ENCODE assay signal across 21 mouse cellular contexts in genomic region chr3:79555061-79555460, GRCm38 (mm10). TPM values are rescaled to one million over a fixed set of nuclear protein-coding genes. Genes with fewer than 3 reads are reported as not detected.
DNase-seq lines count a peak whose midpoint lies in the region; ATAC-seq and TF ChIP-seq lines count a peak whose summit lies in the region.
"Had no signal": no experiment of that assay in that cellular context is flagged by ENCODE, and none has a peak within 500 bp of the region (broad histone marks: within the 10 kb centered on the region; RNA-seq: fewer than 3 reads in every experiment).

No protein-coding gene starts in this region.

- no peaks in the 10 kb centered on the region for H3K36me3 ChIP-seq in midbrain, embryonic 11.5 days (ENCODE audit: control insufficient read depth, insufficient read depth, low read length)
- no peaks in the 10 kb centered on the region for H3K36me3 ChIP-seq in midbrain, postnatal 0 days (ENCODE audit: insufficient read depth, low read length)
- H3K36me3 ChIP-seq: embryonic facial prominence, embryonic 13.5 days; embryonic facial prominence, embryonic 15.5 days had no signal

- H3K9ac ChIP-seq in midbrain, embryonic 11.5 days (ENCODE audit: low read length): no peak overlapping the region
- no peak overlapping the region for H3K9ac ChIP-seq in midbrain, postnatal 0 days (replicated peaks; ENCODE audit: low read length, poor library complexity, severe bottlenecking)
- H3K9ac ChIP-seq: embryonic facial prominence, embryonic 13.5 days; embryonic facial prominence, embryonic 15.5 days; forebrain, embryonic 12.5 days had no signal

- H3K4me1 ChIP-seq in midbrain, embryonic 11.5 days (ENCODE audit: control insufficient read depth, insufficient read depth, low read length): no peaks in the 10 kb centered on the region
- no peaks in the 10 kb centered on the region for H3K4me1 ChIP-seq in midbrain, postnatal 0 days (ENCODE audit: insufficient read depth, low read length)
- H3K4me1 ChIP-seq: embryonic facial prominence, embryonic 13.5 days; embryonic facial prominence, embryonic 15.5 days; forebrain, embryonic 10.5 days; forebrain, embryonic 12.5 days had no signal

- no peak for TF ChIP-seq CTCF in midbrain, postnatal 0 days (IDR thresholded peaks at IDR 0.05)

- no peak overlapping the region for H3K27ac ChIP-seq in midbrain, embryonic 11.5 days (ENCODE audit: low read depth, low read length)
- no peak overlapping the region for H3K27ac ChIP-seq in midbrain, postnatal 0 days (ENCODE audit: low read depth, low read length)
- H3K27ac ChIP-seq: embryonic facial prominence, embryonic 13.5 days; embryonic facial prominence, embryonic 15.5 days; forebrain, embryonic 10.5 days; forebrain, embryonic 12.5 days had no signal

- H3K4me2 ChIP-seq in midbrain, embryonic 11.5 days: no peak overlapping the region
- H3K4me2 ChIP-seq in midbrain, postnatal 0 days (ENCODE audit: low read depth, low read length, poor library complexity, severe bottlenecking): no peak overlapping the region
- H3K4me2 ChIP-seq: embryonic facial prominence, embryonic 13.5 days; embryonic facial prominence, embryonic 15.5 days; forebrain, embryonic 12.5 days had no signal

- DNase-seq in layer of hippocampus, adult 9-11 months: peak; percentile 43
- DNase-seq in layer of hippocampus, postnatal 25 days (ENCODE audit: extremely low spot score in 1 of 2, low spot score in 1 of 2): no peak
- peak; percentile 41 for DNase-seq in midbrain, embryonic 11.5 days (ENCODE audit: low spot score, missing footprints)
- DNase-seq in midbrain, postnatal 0 days (ENCODE audit: low spot score): no peak
- DNase-seq: adrenal gland, adult 2 months; adrenal gland, postnatal 10 days; adrenal gland, postnatal 25 days; cerebellum, adult 11 months; cerebellum, adult 18-20 months; cerebellum, adult 8-10 months; cerebellum, adult 9-11 months; cerebellum, postnatal 14 days; cerebellum, postnatal 36 days; embryo, embryonic 11 days had no signal

- H3K9me3 ChIP-seq in midbrain, embryonic 11.5 days (ENCODE audit: control insufficient read depth, low read length): no peaks in the 10 kb centered on the region
- no peaks in the 10 kb centered on the region for H3K9me3 ChIP-seq in midbrain, postnatal 0 days (ENCODE audit: low read length)
- H3K9me3 ChIP-seq: embryonic facial prominence, embryonic 13.5 days; embryonic facial prominence, embryonic 15.5 days; forebrain, embryonic 10.5 days; forebrain, embryonic 12.5 days had no signal

- no peaks in the 10 kb centered on the region for H3K27me3 ChIP-seq in midbrain, embryonic 11.5 days (ENCODE audit: control insufficient read depth, insufficient read depth, low read length)
- no peaks in the 10 kb centered on the region for H3K27me3 ChIP-seq in midbrain, postnatal 0 days (ENCODE audit: insufficient read depth, low read length)
- H3K27me3 ChIP-seq: embryonic facial prominence, embryonic 13.5 days; embryonic facial prominence, embryonic 15.5 days; forebrain, embryonic 12.5 days had no signal

- no peak overlapping the region for H3K4me3 ChIP-seq in midbrain, embryonic 11.5 days (ENCODE audit: low read depth, low read length)
- no peak overlapping the region for H3K4me3 ChIP-seq in midbrain, postnatal 0 days (ENCODE audit: low read depth, low read length)
- H3K4me3 ChIP-seq: embryonic facial prominence, embryonic 13.5 days; embryonic facial prominence, embryonic 15.5 days; erythroblast, embryonic 14.5 days; forebrain, embryonic 10.5 days; forebrain, embryonic 12.5 days had no signal

- ATAC-seq in midbrain, embryonic 11.5 days (ENCODE audit: low FRiP score): no peak
- ATAC-seq in midbrain, postnatal 0 days (ENCODE audit: low FRiP score): no peak
- ATAC-seq: forebrain, embryonic 14.5 days; forebrain, embryonic 16.5 days had no signal

- WGBS in midbrain, embryonic 11.5 days: 95% methylated on average over 6 of the region's 6 CpGs
- WGBS in midbrain, postnatal 0 days: 89% methylated on average over 6 of the region's 6 CpGs

RNA-seq across cellular contexts. Expression of gene Fnip2, which starts 12.5 kb away (rescaled TPM):
- total RNA-seq in layer of hippocampus, postnatal 25 days (2021): 10 to 100 TPM; 19.9 to 21.0 TPM
- polyA plus RNA-seq in midbrain, embryonic 11.5 days (2014; fragmentation: Nextera tagmentation; extraction: Ambion mirVana): 4.9 and 5.5 TPM in 2 replicates
- total RNA-seq in midbrain, postnatal 0 days (2014; rRNA removed): 30.3 and 35.7 TPM in 2 replicates
- polyA plus RNA-seq in midbrain, postnatal 0 days (2015; fragmentation: Nextera tagmentation; extraction: Ambion mirVana): 5.2 and 6.9 TPM in 2 replicates

RNA-seq across cellular contexts. Expression of gene Ppid, which starts 36.1 kb away (rescaled TPM):
- total RNA-seq in layer of hippocampus, postnatal 25 days (2021): 10 to 100 TPM; 75.4 to 81.6 TPM
- 207 and 233 TPM in 2 replicates for polyA plus RNA-seq in midbrain, embryonic 11.5 days (2014; fragmentation: Nextera tagmentation; extraction: Ambion mirVana)
- 67.6 and 68.4 TPM in 2 replicates for total RNA-seq in midbrain, postnatal 0 days (2014; rRNA removed)
- polyA plus RNA-seq in midbrain, postnatal 0 days (2015; fragmentation: Nextera tagmentation; extraction: Ambion mirVana): 121 and 123 TPM in 2 replicates

Comparison
In these comparisons a context has a peak if more than half of its experiments do, and no peak if none do; other contexts are left out.
1. DNase-seq: peak in layer of hippocampus, adult 9-11 months (single experiment) and midbrain, embryonic 11.5 days (single experiment); none in layer of hippocampus, postnatal 25 days (0 of 2) and midbrain, postnatal 0 days (single experiment).